Mouse (Mus musculus) MEL (cell line): ENCODE data around the gene Rpl3. TPM values are rescaled to one million over a fixed set of nuclear protein-coding genes. Genes with fewer than 3 reads are reported as not detected.

Experiments
- DNase-seq: peaks from one replicate; pipeline ENCODE4 v3.0.0; 2011; ENCODE audit warnings: low read depth, low spot score
- H3K27ac ChIP-seq: 2 replicates; pipeline ENCODE4 v1.5.1; 2012; ENCODE audit warnings: low read depth, mild to moderate bottlenecking, control low read depth, low read length, moderate library complexity; ENCODE audit not compliant: control insufficient read depth
- H3K27me3 ChIP-seq, 2 experiments: fragments of 150-350 bp in 1 of 2; sonication (generic) in 1 of 2; 2 replicates each; pipeline ENCODE4 v1.6.1; 2012; ENCODE audit warnings: low read length in 2 of 2, mild to moderate bottlenecking in 2 of 2, improper control_type of control experiment in 1 of 2, moderate library complexity in 1 of 2; ENCODE audit not compliant: insufficient read depth in 2 of 2, control insufficient read depth in 1 of 2
- H3K36me3 ChIP-seq, 2 experiments: 2 replicates each; pipeline ENCODE4 v1.6.1; 2012 to 2014; ENCODE audit warnings: low read length in 2 of 2, improper control_type of control experiment in 1 of 2, inconsistent platforms in 1 of 2, mild to moderate bottlenecking in 1 of 2; ENCODE audit not compliant: insufficient read depth in 2 of 2, control insufficient read depth in 1 of 2
- H3K4me1 ChIP-seq, 2 experiments: fragments of 150-350 bp in 1 of 2; sonication (generic) in 1 of 2; 2 replicates each; pipeline ENCODE4 v1.6.1; 2012; ENCODE audit warnings: low read length in 2 of 2, improper control_type of control experiment in 1 of 2, mild to moderate bottlenecking in 1 of 2; ENCODE audit not compliant: insufficient read depth in 2 of 2, control insufficient read depth in 1 of 2
- H3K4me3 ChIP-seq, 2 experiments: fragments of 150-350 bp in 1 of 2; sonication (generic) in 1 of 2; 2 replicates each; pipeline ENCODE4 v1.5.1; 2012; ENCODE audit warnings: low read depth in 2 of 2, low read length in 2 of 2, mild to moderate bottlenecking in 2 of 2, moderate library complexity in 2 of 2, control low read depth in 1 of 2, improper control_type of control experiment in 1 of 2; ENCODE audit not compliant: control insufficient read depth in 1 of 2, insufficient read depth in 1 of 2
- H3K79me2 ChIP-seq: 2 replicates; pipeline ENCODE4 v1.6.1; 2012; ENCODE audit warnings: mild to moderate bottlenecking, low read length, moderate library complexity; ENCODE audit not compliant: control insufficient read depth, poor library complexity, insufficient read depth
- H3K9ac ChIP-seq: 2 replicates; pipeline ENCODE4 v1.6.1; 2012; ENCODE audit warnings: low read depth, mild to moderate bottlenecking, control low read depth, low read length, moderate library complexity; ENCODE audit not compliant: control insufficient read depth, poor library complexity, severe bottlenecking
- H3K9me3 ChIP-seq: fragments of 150-350 bp; sonication (generic); replicated peaks from 2 replicates; pipeline ENCODE4 v1.6.1; 2012; ENCODE audit warnings: mild to moderate bottlenecking, low read length, improper control_type of control experiment, moderate library complexity; ENCODE audit not compliant: insufficient read depth
- BHLHE40 ChIP-seq: IDR thresholded peaks from 2 replicates; pipeline ENCODE4 v1.6.1; 2012; ENCODE audit warnings: low read depth, mild to moderate bottlenecking, inconsistent platforms, low read length, improper control_type of control experiment, borderline replicate concordance
- CHD1 ChIP-seq: IDR thresholded peaks from 2 replicates; pipeline ENCODE4 v1.6.1; 2012; ENCODE audit warnings: low read depth, mild to moderate bottlenecking, inconsistent platforms, low read length, improper control_type of control experiment
- E2F4 ChIP-seq: IDR thresholded peaks from 2 replicates; pipeline ENCODE4 v1.6.1; 2011; ENCODE audit warnings: low read depth, low read length, improper control_type of control experiment, borderline replicate concordance
- ELF1 ChIP-seq: IDR thresholded peaks from 2 replicates; pipeline ENCODE4 v1.6.1; 2014; ENCODE audit warnings: low read depth, mild to moderate bottlenecking, inconsistent platforms, low read length, improper control_type of control experiment, moderate library complexity
- EP300 ChIP-seq, 2 experiments: IDR thresholded peaks; 2 replicates each; pipeline ENCODE4 v1.6.1; 2011; ENCODE audit warnings: improper control_type of control experiment in 2 of 2, low read length in 2 of 2, low read depth in 1 of 2, mild to moderate bottlenecking in 1 of 2
- ETS1 ChIP-seq: IDR thresholded peaks from 2 replicates; pipeline ENCODE4 v1.6.1; 2012; ENCODE audit warnings: low read depth, mild to moderate bottlenecking, inconsistent platforms, low read length, improper control_type of control experiment, moderate library complexity
- GABPA ChIP-seq: IDR thresholded peaks from 2 replicates; pipeline ENCODE4 v1.6.1; 2012; ENCODE audit warnings: low read depth, mild to moderate bottlenecking, inconsistent platforms, low read length, improper control_type of control experiment, moderate library complexity
- GATA1 ChIP-seq: IDR thresholded peaks from 2 replicates; pipeline ENCODE4 v1.6.1; 2011; ENCODE audit warnings: low read depth, low read length, improper control_type of control experiment
- HCFC1 ChIP-seq: IDR thresholded peaks from 2 replicates; pipeline ENCODE4 v1.6.1; 2012; ENCODE audit warnings: low read depth, mild to moderate bottlenecking, inconsistent platforms, low read length, improper control_type of control experiment, moderate library complexity
- MAX ChIP-seq: IDR thresholded peaks from 2 replicates; pipeline ENCODE4 v1.6.1; 2011; ENCODE audit warnings: low read length, improper control_type of control experiment
- MEF2A ChIP-seq: IDR thresholded peaks from 2 replicates; pipeline ENCODE4 v1.6.1; 2014; ENCODE audit warnings: low read depth, mild to moderate bottlenecking, inconsistent platforms, low read length, improper control_type of control experiment; ENCODE audit not compliant: poor library complexity, insufficient replicate concordance, severe bottlenecking; ENCODE audit errors: extremely low read depth
- MYC ChIP-seq: IDR thresholded peaks from 2 replicates; pipeline ENCODE4 v1.6.1; 2011; ENCODE audit warnings: low read depth, mild to moderate bottlenecking, low read length, improper control_type of control experiment, moderate library complexity
- NELFE ChIP-seq: IDR thresholded peaks from 2 replicates; pipeline ENCODE4 v1.6.1; 2011; ENCODE audit warnings: low read depth, low read length, improper control_type of control experiment
- POLR2A ChIP-seq, 2 experiments: IDR thresholded peaks; 2 replicates each; pipeline ENCODE4 v1.6.1; 2011 to 2012; ENCODE audit warnings: low read length in 2 of 2, mild to moderate bottlenecking in 2 of 2, control low read depth in 1 of 2, improper control_type of control experiment in 1 of 2, low read depth in 1 of 2, moderate library complexity in 1 of 2; ENCODE audit not compliant: control insufficient read depth in 1 of 2, insufficient read depth in 1 of 2, poor library complexity in 1 of 2
- RAD21 ChIP-seq: IDR thresholded peaks from 2 replicates; pipeline ENCODE4 v1.6.1; 2011; ENCODE audit warnings: mild to moderate bottlenecking, low read depth, low read length, improper control_type of control experiment
- RCOR1 ChIP-seq: IDR thresholded peaks from 2 replicates; pipeline ENCODE4 v1.6.1; 2012; ENCODE audit warnings: low read depth, mild to moderate bottlenecking, inconsistent platforms, low read length, improper control_type of control experiment
- SMC3 ChIP-seq: IDR thresholded peaks from 2 replicates; pipeline ENCODE4 v1.6.1; 2011; ENCODE audit warnings: low read depth, low read length, improper control_type of control experiment
- TAL1 ChIP-seq: IDR thresholded peaks from 2 replicates; pipeline ENCODE4 v1.6.1; 2012; ENCODE audit warnings: mild to moderate bottlenecking, inconsistent platforms, low read length, moderate library complexity, mixed read lengths
- TBP ChIP-seq: IDR thresholded peaks from 2 replicates; pipeline ENCODE4 v1.8.0; 2011; ENCODE audit warnings: low read depth, low read length, improper control_type of control experiment
- TCF12 ChIP-seq: IDR thresholded peaks from 2 replicates; pipeline ENCODE4 v1.6.1; 2014; ENCODE audit warnings: low read depth, mild to moderate bottlenecking, inconsistent platforms, low read length, improper control_type of control experiment, moderate library complexity
- UBTF ChIP-seq: IDR thresholded peaks from 2 replicates; pipeline ENCODE4 v1.6.1; 2012; ENCODE audit warnings: low read depth, mild to moderate bottlenecking, inconsistent platforms, low read length, improper control_type of control experiment, moderate library complexity, borderline replicate concordance; ENCODE audit not compliant: insufficient read depth
- USF2 ChIP-seq, 2 experiments: IDR thresholded peaks; 2 replicates each; pipeline ENCODE4 v1.6.1; 2011 to 2012; ENCODE audit warnings: improper control_type of control experiment in 2 of 2, low read length in 2 of 2, borderline replicate concordance in 1 of 2, inconsistent platforms in 1 of 2, low read depth in 1 of 2, mild to moderate bottlenecking in 1 of 2; ENCODE audit not compliant: insufficient read depth in 1 of 2
- ZC3H11A ChIP-seq: IDR thresholded peaks from 2 replicates; pipeline ENCODE4 v1.6.1; 2012; ENCODE audit warnings: low read depth, mild to moderate bottlenecking, inconsistent platforms, low read length, improper control_type of control experiment
- ZNF384 ChIP-seq: IDR thresholded peaks from 2 replicates; pipeline ENCODE4 v1.6.1; 2012; ENCODE audit warnings: low read depth, mild to moderate bottlenecking, inconsistent platforms, low read length, improper control_type of control experiment
- polyA plus RNA-seq, 2 experiments: library from polyadenylated mRNA; stranded (reverse) in 1 of 2; unstranded in 1 of 2; fragments of >175 nt in 1 of 2; fragments of >200 nt in 1 of 2; gene quantifications; 2 replicates each; pipeline versions ENCODE4 v1.2.1 to v1.2.4; 2012; ENCODE audit warnings: low replicate concordance in 2 of 2, low read depth in 1 of 2; ENCODE audit not compliant: insufficient read length in 2 of 2, insufficient read depth in 1 of 2, missing spikeins in 1 of 2
- total RNA-seq: library from RNA; depleted of rRNA; stranded (reverse); fragments of 300-350 nt; gene quantifications from 2 replicates; pipeline ENCODE4 v1.2.3, GENCODE M21; 2012

Rpl3 gene
- total and polyA plus RNA-seq, 3 experiments = 543 to 1,686 (median 1,096) TPM

GRCm38 (mm10) chr15:80090741-80091120 is 937 bp downstream of the Rpl3 start:
- H3K9me3 ChIP-seq = no peaks in the 10 kb centered on the region
- H3K9ac ChIP-seq = peak overlapping the region; percentile 99
- DNase-seq = peak; percentile 71
- TF ChIP-seq GABPA = no peak
- TF ChIP-seq BHLHE40 = no peak
- TF ChIP-seq TBP = no peak
- no peak for TF ChIP-seq MAX
- TF ChIP-seq CHD1 = no peak
- TF ChIP-seq RAD21 = no peak
- no peak for TF ChIP-seq RCOR1
- no peak for TF ChIP-seq MEF2A
- TF ChIP-seq ETS1 = no peak
- peak overlapping the region; percentile 81 for H3K27ac ChIP-seq
- H3K79me2 ChIP-seq = peaks cover 31% of the 10 kb centered on the region
- H3K4me1 ChIP-seq = peaks cover 12 to 31% of the 10 kb centered on the region in 2 experiments
- peak overlapping the region; percentile 78 to 91 for H3K4me3 ChIP-seq
- H3K36me3 ChIP-seq = peaks cover 0 to 23% of the 10 kb centered on the region in 2 experiments; a peak in 2 of 4 replicates
- no peaks in the 10 kb centered on the region for H3K27me3 ChIP-seq

GRCm38 (mm10) chr15:80090155-80090554 is 1.5 kb downstream of the Rpl3 start:
- H3K4me1 ChIP-seq = peaks cover 12 to 28% of the 10 kb centered on the region in 2 experiments
- H3K9me3 ChIP-seq = no peaks in the 10 kb centered on the region
- peaks cover 0 to 20% of the 10 kb centered on the region in 2 experiments; a peak in 2 of 4 replicates for H3K36me3 ChIP-seq
- no peak overlapping the region; the same call in 1 of the 2 replicates for H3K27ac ChIP-seq
- peak overlapping the region; percentile 99 for H3K9ac ChIP-seq
- DNase-seq = no peak
- TF ChIP-seq NELFE = no peak; the same call in 1 of the 2 replicates
- no peak for TF ChIP-seq RAD21
- no peak for TF ChIP-seq ZNF384
- TF ChIP-seq TCF12 = no peak
- no peak for TF ChIP-seq CHD1
- TF ChIP-seq SMC3 = no peak
- no peak for TF ChIP-seq ETS1
- TF ChIP-seq, all 39 proteins: peak for 0
- Histone ChIP-seq H3K79me2 (peaks cover 28% of the 10 kb centered on the region), H3K4me3 (peak overlapping the region in 1 of 2 experiments; percentile 91; a peak in 3 of 4 replicates), H3K27me3 (no peaks in the 10 kb centered on the region)

- Histone ChIP-seq H3K27me3 (no peaks in the 10 kb centered on the region), H3K4me1 (peaks cover 12 to 28% of the 10 kb centered on the region in 2 experiments), H3K4me3 (no peak overlapping the region), H3K9me3 (no peaks in the 10 kb centered on the region), H3K27ac (peak overlapping the region; percentile 76), H3K79me2 (peaks cover 24% of the 10 kb centered on the region), H3K9ac (peak overlapping the region; percentile 51), H3K36me3 (peaks cover 0 to 20% of the 10 kb centered on the region in 2 experiments; a peak in 2 of 4 replicates)
- peak; percentile 95 for DNase-seq
- TF ChIP-seq GATA1 (peak; percentile 26; the same call in 1 of the 2 replicates), POLR2A (IDR thresholded peaks at IDR 0.05; ENCODE audit: control insufficient read depth in 1 of 2, insufficient read depth in 1 of 2, low read depth in 1 of 2, low read length in 2 of 2, poor library complexity in 1 of 2) (no peak), EP300 (IDR thresholded peaks at IDR 0.05; ENCODE audit: low read depth in 1 of 2, low read length in 2 of 2) (peak in 1 of 2 experiments; percentile 52; a peak in 1 of 4 replicates), TAL1 (no peak), GABPA (no peak), USF2 (IDR thresholded peaks at IDR 0.05; ENCODE audit: borderline replicate concordance in 1 of 2, insufficient read depth in 1 of 2, low read depth in 1 of 2, low read length in 2 of 2) (no peak), ETS1 (0 out of 2 replicates have a peak, but pooled peaks have one; percentile 39), HCFC1 (peak; percentile 61; the same call in 1 of the 2 replicates), TCF12 (peak; percentile 40; the same call in 1 of the 2 replicates), ZC3H11A (no peak), ELF1 (no peak), ZNF384 (peak; percentile 92), BHLHE40 (no peak), MYC (peak; percentile 25), E2F4 (no peak), UBTF (no peak)
These were observed 3.0 kb downstream of the Rpl3 start for GRCm38 (mm10) chr15:80088637-80089036.
